Mouse (Mus musculus): ENCODE results near the gene Htr7. TPM values are rescaled to one million over a fixed set of nuclear protein-coding genes. Genes with fewer than 3 reads are reported as not detected.

The Htr7 gene
- polyA plus RNA-seq, 1 experiment from 2014 or later = 0.09 TPM

Other genes with a start within 250 kb of the Htr7 start
- 51.8 and 57.5 TPM in 2 replicates for gene Rpp30, start 26.2 kb upstream of the Htr7 start, polyA plus RNA-seq (2015; fragmentation: Nextera tagmentation; extraction: Ambion mirVana)
- 0.09 and 0.22 TPM in 2 replicates for gene Ankrd1, start 62.6 kb upstream of the Htr7 start, polyA plus RNA-seq (2015; fragmentation: Nextera tagmentation; extraction: Ambion mirVana)

Measured in intestine, embryonic 16.5 days (tissue).